Comparison of ENCODE assay signal across 13 mouse cellular contexts in genomic region chr10:111918071-111918507, GRCm38 (mm10).
"Had no signal": no experiment of that assay in that cellular context is flagged by ENCODE, and none has a peak within 500 bp of the region (broad histone marks: within the 10 kb centered on the region; RNA-seq: fewer than 3 reads in every experiment).

No protein-coding gene starts in this region.

- H3K9ac ChIP-seq: limb, embryonic 15.5 days; liver, embryonic 12.5 days; lung, embryonic 14.5 days; neural tube, embryonic 13.5 days had no signal

- DNase-seq: kidney, postnatal 25 days; layer of hippocampus, postnatal 36 days; lung, embryonic 14.5 days; lung, postnatal 10 days; lung, postnatal 4 days; right cerebral cortex, adult 18-20 months; right cerebral cortex, postnatal 25 days had no signal

- H3K4me3 ChIP-seq: limb, embryonic 15.5 days; liver, embryonic 12.5 days; midbrain, embryonic 10.5 days; neural tube, embryonic 13.5 days had no signal

- ATAC-seq: intestine, embryonic 16.5 days; liver, embryonic 12.5 days; midbrain, embryonic 16.5 days had no signal

- H3K4me2 ChIP-seq: limb, embryonic 15.5 days; liver, embryonic 12.5 days; lung, embryonic 14.5 days; neural tube, embryonic 13.5 days had no signal

- H3K27me3 ChIP-seq: limb, embryonic 15.5 days; liver, embryonic 12.5 days; neural tube, embryonic 13.5 days had no signal

- H3K36me3 ChIP-seq: limb, embryonic 15.5 days; liver, embryonic 12.5 days; midbrain, embryonic 10.5 days; neural tube, embryonic 13.5 days had no signal

- H3K9me3 ChIP-seq: limb, embryonic 15.5 days; liver, embryonic 12.5 days; midbrain, embryonic 10.5 days; neural tube, embryonic 13.5 days had no signal

- H3K27ac ChIP-seq: limb, embryonic 15.5 days; liver, embryonic 12.5 days; midbrain, embryonic 10.5 days; neural tube, embryonic 13.5 days had no signal
